Mouse (Mus musculus) CH12.LX (cell line): ENCODE data around the gene Smcr8. TPM values are rescaled to one million over a fixed set of nuclear protein-coding genes. Genes with fewer than 3 reads are reported as not detected.
A peak's percentile ranks its signal among the peaks of the same experiment; 100 is the strongest.

ENCODE experiments used
- DNase-seq: peaks from one replicate; pipeline ENCODE4 v3.0.0-alpha.2; 2013; ENCODE audit errors: extremely low read depth
- H3K27ac ChIP-seq: 2 replicates; pipeline ENCODE4 v1.5.1; 2012; ENCODE audit warnings: low read depth, mild to moderate bottlenecking, control low read depth, moderate library complexity; ENCODE audit not compliant: insufficient read depth
- H3K27me3 ChIP-seq: replicated peaks from 2 replicates; pipeline ENCODE3; 2012; ENCODE audit warnings: inconsistent platforms
- H3K36me3 ChIP-seq, 2 experiments: replicated peaks in 1 of 2; 2 replicates each; pipeline versions ENCODE3 to v1.6.1; 2012; ENCODE audit warnings: inconsistent platforms in 1 of 2, low read length in 1 of 2, mild to moderate bottlenecking in 1 of 2, mixed read lengths in 1 of 2, moderate library complexity in 1 of 2; ENCODE audit not compliant: control insufficient read depth in 1 of 2, insufficient read depth in 1 of 2
- H3K4me1 ChIP-seq, 2 experiments: 2 replicates each; pipeline ENCODE4 v1.6.1; 2012; ENCODE audit warnings: inconsistent platforms in 1 of 2, moderate library complexity in 1 of 2; ENCODE audit not compliant: insufficient read depth in 2 of 2, control insufficient read depth in 1 of 2
- H3K4me2 ChIP-seq: 2 replicates; pipeline ENCODE4 v1.6.1; 2012; ENCODE audit warnings: low read depth, mild to moderate bottlenecking, control low read depth; ENCODE audit not compliant: poor library complexity, insufficient read depth, severe bottlenecking
- H3K4me3 ChIP-seq, 3 experiments: fragments of 150-350 bp in 1 of 3; sonication (generic) in 1 of 3; replicated peaks in 1 of 3; 2 replicates each; pipeline versions ENCODE3 to v1.5.1; 2011 to 2012; ENCODE audit warnings: low read depth in 2 of 3, low read length in 2 of 3, mild to moderate bottlenecking in 2 of 3, moderate library complexity in 2 of 3, control low read depth in 1 of 3, improper control_type of control experiment in 1 of 3, inconsistent platforms in 1 of 3, mixed read lengths in 1 of 3; ENCODE audit not compliant: poor library complexity in 1 of 3
- H3K79me2 ChIP-seq: replicated peaks from 2 replicates; pipeline ENCODE4 v1.6.1; 2012; ENCODE audit warnings: mild to moderate bottlenecking, moderate library complexity; ENCODE audit not compliant: control insufficient read depth, poor library complexity, insufficient read depth, severe bottlenecking; ENCODE audit errors: extremely low read depth
- H3K9ac ChIP-seq: 2 replicates; pipeline ENCODE4 v1.6.1; 2012; ENCODE audit warnings: low read depth, mild to moderate bottlenecking, control low read depth, moderate library complexity; ENCODE audit not compliant: insufficient read depth
- H3K9me3 ChIP-seq: replicated peaks from 2 replicates; pipeline ENCODE3; 2012; ENCODE audit warnings: low read length, inconsistent platforms, mixed read lengths
- BHLHE40 ChIP-seq: IDR thresholded peaks from 2 replicates; pipeline ENCODE4 v1.6.1; 2011; ENCODE audit warnings: mild to moderate bottlenecking, low read depth, low read length, improper control_type of control experiment
- CTCF ChIP-seq, 2 experiments: IDR thresholded peaks in 1 of 2; conservative IDR thresholded peaks in 1 of 2; 2 replicates each; pipeline ENCODE4 v1.5.1; 2011 to 2012; ENCODE audit warnings: low read depth in 2 of 2, low read length in 2 of 2, improper control_type of control experiment in 1 of 2, inconsistent platforms in 1 of 2, mild to moderate bottlenecking in 1 of 2, moderate library complexity in 1 of 2
- ELF1 ChIP-seq: IDR thresholded peaks from 2 replicates; pipeline ENCODE4 v1.6.1; 2014; ENCODE audit warnings: low read depth, mild to moderate bottlenecking, inconsistent platforms, low read length, improper control_type of control experiment
- GABPA ChIP-seq: IDR thresholded peaks from 2 replicates; pipeline ENCODE4 v1.6.1; 2012; ENCODE audit warnings: low read depth, low read length, improper control_type of control experiment, inconsistent platforms; ENCODE audit not compliant: insufficient replicate concordance
- HCFC1 ChIP-seq: IDR thresholded peaks from 2 replicates; pipeline ENCODE4 v1.6.1; 2012; ENCODE audit warnings: low read depth, mild to moderate bottlenecking, inconsistent platforms, low read length, improper control_type of control experiment
- IRF4 ChIP-seq: IDR thresholded peaks from 2 replicates; pipeline ENCODE4 v1.6.1; 2014; ENCODE audit warnings: low read depth, mild to moderate bottlenecking, inconsistent platforms, low read length, improper control_type of control experiment
- JUN ChIP-seq: IDR thresholded peaks from 2 replicates; pipeline ENCODE4 v1.6.1; 2011; ENCODE audit warnings: low read depth, mild to moderate bottlenecking, low read length, improper control_type of control experiment, moderate library complexity; ENCODE audit not compliant: insufficient read depth
- JUND ChIP-seq: conservative IDR thresholded peaks from 2 replicates; pipeline ENCODE4 v1.6.1; 2011; ENCODE audit warnings: low read depth, low read length, improper control_type of control experiment
- MAFK ChIP-seq: IDR thresholded peaks from 2 replicates; pipeline ENCODE4 v1.6.1; 2011; ENCODE audit warnings: low read length, improper control_type of control experiment; ENCODE audit not compliant: insufficient replicate concordance
- MAZ ChIP-seq: IDR thresholded peaks from 2 replicates; pipeline ENCODE4 v1.6.1; 2012; ENCODE audit warnings: low read depth, mild to moderate bottlenecking, inconsistent platforms, low read length, improper control_type of control experiment, moderate library complexity
- MEF2A ChIP-seq: IDR thresholded peaks from 2 replicates; pipeline ENCODE4 v1.6.1; 2014; ENCODE audit warnings: low read depth, mild to moderate bottlenecking, inconsistent platforms, low read length, improper control_type of control experiment, borderline replicate concordance
- MXI1 ChIP-seq: IDR thresholded peaks from 2 replicates; pipeline ENCODE4 v1.6.1; 2011; ENCODE audit warnings: mild to moderate bottlenecking, low read depth, low read length, improper control_type of control experiment
- MYC ChIP-seq: IDR thresholded peaks from 2 replicates; pipeline ENCODE4 v1.6.1; 2011; ENCODE audit warnings: low read depth, mild to moderate bottlenecking, improper control_type of control experiment, low read length
- POLR2AphosphoS2 ChIP-seq: IDR thresholded peaks from 2 replicates; pipeline ENCODE4 v1.6.1; 2011; ENCODE audit warnings: low read depth, low read length, improper control_type of control experiment
- RCOR1 ChIP-seq: conservative IDR thresholded peaks from 2 replicates; pipeline ENCODE4 v1.6.1; 2012; ENCODE audit warnings: low read depth, mild to moderate bottlenecking, inconsistent platforms, low read length, improper control_type of control experiment
- SIN3A ChIP-seq: IDR thresholded peaks from 2 replicates; pipeline ENCODE4 v1.6.1; 2012; ENCODE audit warnings: low read length, improper control_type of control experiment, inconsistent platforms
- SMC3 ChIP-seq: IDR thresholded peaks from 2 replicates; pipeline ENCODE4 v1.6.1; 2011; ENCODE audit warnings: low read depth, low read length, improper control_type of control experiment
- UBTF ChIP-seq: IDR thresholded peaks from 2 replicates; pipeline ENCODE4 v1.6.1; 2012; ENCODE audit warnings: low read depth, mild to moderate bottlenecking, inconsistent platforms, low read length, improper control_type of control experiment, moderate library complexity
- dilution Hi-C: fragments of 300-500 bp; cut with MboI; formaldehyde crosslinking; loops from 2 replicates; pipeline ENCODE4 v1.14.3; 2020; ENCODE audit warnings: low sequenced_read_pairs; ENCODE audit not compliant: extremely low pct_unique_long_range_greater_than_20kb, extremely low pct_ligation_motif_present
- in situ Hi-C: fragments of 300-500 bp; cut with MboI; formaldehyde crosslinking; loops from 3 replicates; pipeline ENCODE4 v1.14.3; 2019; ENCODE audit warnings: low sequenced_read_pairs, low pct_ligation_motif_present, low pct_unique_long_range_greater_than_20kb, mixed read lengths
- polyA plus RNA-seq: library from polyadenylated mRNA; unstranded; fragments of >175 nt; gene quantifications from 2 replicates; pipeline ENCODE4 v1.2.1, GENCODE M21; 2012; ENCODE audit warnings: low read depth; ENCODE audit not compliant: insufficient read length
- total RNA-seq, 2 experiments: library from RNA; depleted of rRNA; stranded (reverse); fragments of 300-350 nt in 1 of 2; fragments of >200 nt in 1 of 2; gene quantifications; 2 replicates each; pipeline ENCODE4 v1.2.3; 2012 to 2014

The Smcr8 gene
- total and polyA plus RNA-seq, 3 experiments, result 11.0 to 27.5 (median 22.4) TPM

DNA sequence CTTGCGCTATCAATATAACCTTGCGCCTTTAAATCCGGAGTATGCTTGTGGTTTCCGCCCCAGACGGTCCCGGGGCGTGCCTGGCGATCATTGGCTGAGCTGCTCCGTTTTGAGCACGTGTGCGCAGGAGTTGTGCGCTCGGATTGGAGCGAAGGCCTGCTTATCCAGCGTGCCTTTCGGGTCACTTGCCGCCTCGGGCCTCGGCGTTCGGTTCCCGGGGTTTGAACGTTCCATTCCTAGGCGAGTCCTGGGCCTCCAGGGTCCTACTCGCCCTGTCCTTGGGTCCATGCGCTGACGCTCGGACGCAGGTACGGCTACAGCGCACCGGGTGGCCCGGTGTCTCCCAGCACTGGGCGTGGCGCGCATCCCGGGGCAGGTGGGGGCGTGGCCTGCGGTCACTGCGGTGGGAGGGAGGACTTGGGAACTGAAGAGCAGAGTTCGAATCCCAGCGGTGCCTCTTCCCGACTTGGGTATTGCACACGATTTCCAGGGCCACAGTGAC lies 49.0 kb upstream of the Smcr8 start, which contains the start of gene Mief2 (continued):
- TF ChIP-seq MAFK (no peak), CTCF (conservative IDR thresholded peaks at IDR 0.05 in 1 of 2, IDR thresholded peaks at IDR 0.05 in 1 of 2; ENCODE audit: low read depth in 2 of 2, low read length in 2 of 2) (no peak), IRF4 (no peak; the same call in 1 of the 2 replicates)

DNA sequence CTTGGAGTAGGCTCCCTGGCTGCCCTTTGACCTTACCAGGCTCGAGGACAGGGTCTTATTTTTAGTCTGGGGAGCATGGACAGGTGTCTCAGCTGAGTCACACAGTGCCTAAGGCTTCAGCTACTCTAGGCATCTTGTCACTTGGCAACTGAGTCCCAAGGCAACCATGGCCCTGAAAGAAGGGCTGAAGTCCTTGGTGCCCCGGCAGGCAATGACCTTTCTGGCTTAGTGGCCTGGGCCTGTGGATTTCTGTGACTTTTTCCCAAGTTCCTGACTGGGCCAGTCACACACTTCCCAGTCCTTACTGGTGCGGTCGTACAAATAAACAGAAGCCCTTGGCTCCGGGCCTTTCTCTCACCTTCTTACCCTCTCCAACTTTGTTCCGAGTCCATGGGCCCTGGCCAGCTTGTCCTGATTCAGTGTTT lies 48.1 kb upstream of the Smcr8 start:
- H3K4me1 ChIP-seq, result peaks cover 17 to 54% of the 10 kb centered on the region in 2 experiments
- TF ChIP-seq MEF2A (no peak), SIN3A (no peak), SMC3 (no peak), BHLHE40 (no peak), MAFK (no peak), JUN (no peak), UBTF (no peak), MXI1 (no peak), MYC (no peak), CTCF (conservative IDR thresholded peaks at IDR 0.05 in 1 of 2, IDR thresholded peaks at IDR 0.05 in 1 of 2; ENCODE audit: low read depth in 2 of 2, low read length in 2 of 2) (no peak), POLR2AphosphoS2 (no peak), MAZ (no peak), JUND (no peak), IRF4 (no peak), RCOR1 (no peak)
- TF ChIP-seq, all 38 proteins: peak for 0
- dilution Hi-C loops, result no loop called here
- Histone ChIP-seq H3K9ac (peak overlapping the region; percentile 58), H3K79me2 (peaks cover 6% of the 10 kb centered on the region; the same call in 1 of the 2 replicates), H3K27me3 (no peaks in the 10 kb centered on the region), H3K9me3 (no peaks in the 10 kb centered on the region), H3K27ac (no peak overlapping the region), H3K36me3 (peaks cover 31 to 53% of the 10 kb centered on the region in 2 experiments), H3K4me3 (peak overlapping the region in 2 of 3 experiments; percentile 57 to 93), H3K4me2 (peak overlapping the region; percentile 35)
- in situ Hi-C loops, result no loop called here
- DNase-seq, result no peak

- H3K79me2 ChIP-seq, result peaks cover 6% of the 10 kb centered on the region; the same call in 1 of the 2 replicates
- TF ChIP-seq UBTF (no peak), SIN3A (no peak), IRF4 (no peak), HCFC1 (no peak), ELF1 (no peak), GABPA (no peak)
- no peak for DNase-seq
- no peaks in the 10 kb centered on the region for H3K9me3 ChIP-seq
- in situ Hi-C loops (no loop called here), dilution Hi-C loops (no loop called here)
- no peak overlapping the region for H3K4me3 ChIP-seq
- H3K27me3 ChIP-seq, result no peaks in the 10 kb centered on the region
- peaks cover 17 to 54% of the 10 kb centered on the region in 2 experiments for H3K4me1 ChIP-seq
- H3K4me2 ChIP-seq, result no peak overlapping the region
- no peak overlapping the region for H3K9ac ChIP-seq
- peaks cover 22 to 51% of the 10 kb centered on the region in 2 experiments for H3K36me3 ChIP-seq
- H3K27ac ChIP-seq, result no peak overlapping the region
Observed at GRCm38 (mm10) chr11:60730169-60730568, 47.2 kb upstream of the Smcr8 start.
